Mouse (Mus musculus) kidney, postnatal 4 days (tissue): ENCODE results near the gene Rock2.
A peak's percentile ranks its signal among the peaks of the same experiment; 100 is the strongest.

Source experiments
- DNase-seq, 2 experiments: peaks; one replicate each; pipeline ENCODE4 v3.0.0; 2021; ENCODE audit warnings: mixed read lengths in 2 of 2

Gene Rock2

GRCm38 (mm10) chr12:16872926-16873464 lies 21.7 kb upstream of the Rock2 start:
- no peak for DNase-seq

DNA sequence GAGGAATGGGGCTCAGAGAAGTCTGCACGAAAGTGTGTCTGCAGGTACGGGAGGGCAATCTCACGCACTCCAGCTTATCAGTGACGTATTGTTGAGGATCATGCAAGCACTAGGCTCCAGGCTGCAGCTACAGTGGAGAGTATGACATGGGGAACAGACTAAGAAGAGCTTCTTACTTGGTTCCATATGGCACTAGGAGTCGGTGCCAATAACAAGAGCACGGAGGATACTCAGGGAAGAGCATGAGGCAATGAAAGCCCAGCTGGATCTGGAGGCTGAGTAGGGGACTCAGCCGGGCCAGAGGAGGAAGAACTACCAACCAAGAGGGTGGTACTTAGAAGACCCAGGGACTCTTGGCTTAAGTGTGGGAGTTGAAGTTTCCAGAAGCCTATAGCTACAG lies 21.1 kb upstream of the Rock2 start:
- DNase-seq, result no peak

DNA sequence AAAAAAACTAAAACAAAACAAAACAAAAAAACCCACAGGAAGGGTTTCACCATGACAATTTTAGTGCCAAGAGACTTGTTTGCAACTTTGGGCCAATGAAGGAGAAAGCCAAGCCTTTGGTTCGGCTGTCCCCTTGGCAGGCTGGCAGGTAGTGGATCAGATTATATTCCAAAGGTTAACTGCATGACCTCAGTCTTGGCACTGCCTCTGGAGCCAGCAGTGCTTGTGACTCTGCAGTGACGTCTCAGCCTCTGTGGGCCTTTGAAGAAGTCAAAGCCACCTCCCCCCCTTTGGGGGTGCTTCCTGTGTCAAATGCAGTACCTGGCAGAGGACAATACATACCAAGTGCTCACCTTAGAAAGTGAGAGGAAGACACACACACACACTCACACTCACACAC lies 20.6 kb upstream of the Rock2 start:
- no peak for DNase-seq

DNA sequence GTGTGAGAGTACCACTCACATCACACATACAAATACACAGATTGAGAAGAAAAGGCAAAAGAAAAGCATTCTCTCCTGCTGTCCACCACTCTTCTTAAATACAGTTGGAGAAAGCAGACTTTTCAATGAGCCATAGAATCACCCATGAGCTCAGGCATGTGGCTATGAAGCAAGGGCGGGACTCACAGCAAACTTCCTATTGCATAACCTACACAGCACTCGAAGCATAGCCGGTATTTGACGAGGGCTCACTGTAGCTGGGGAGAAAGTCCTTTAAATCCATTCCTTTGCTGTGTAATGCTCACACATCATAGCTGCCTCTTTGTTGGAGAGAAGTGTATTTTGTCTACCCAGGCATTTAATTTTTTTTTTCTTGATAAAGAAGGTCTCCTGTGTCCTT lies 19.4 kb upstream of the Rock2 start:
- DNase-seq, result no peak

DNA sequence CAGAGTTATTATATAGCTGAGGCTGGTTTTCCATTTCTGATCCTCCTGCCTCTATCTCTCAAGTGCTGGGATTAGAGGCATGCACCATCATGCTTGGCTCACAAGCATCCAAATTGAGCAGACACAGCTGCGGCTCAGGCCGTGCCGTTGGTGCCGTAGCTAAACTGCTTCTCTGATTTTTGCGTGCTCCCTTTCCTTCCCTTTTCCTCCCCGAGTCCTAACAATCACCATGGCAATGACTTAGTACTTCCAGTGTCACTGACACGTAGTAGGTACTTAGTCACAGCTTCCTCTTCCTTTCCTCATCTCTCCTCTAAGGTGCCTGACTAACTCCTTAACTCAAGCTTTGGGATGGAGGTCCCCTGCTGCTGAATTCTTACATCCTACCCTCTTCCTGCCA lies 19.0 kb upstream of the Rock2 start:
- peak; percentile 33 to 36 for DNase-seq

- no peak for DNase-seq
Measured at GRCm38 (mm10) chr12:16876667-16877066, 18.0 kb upstream of the Rock2 start.

DNA sequence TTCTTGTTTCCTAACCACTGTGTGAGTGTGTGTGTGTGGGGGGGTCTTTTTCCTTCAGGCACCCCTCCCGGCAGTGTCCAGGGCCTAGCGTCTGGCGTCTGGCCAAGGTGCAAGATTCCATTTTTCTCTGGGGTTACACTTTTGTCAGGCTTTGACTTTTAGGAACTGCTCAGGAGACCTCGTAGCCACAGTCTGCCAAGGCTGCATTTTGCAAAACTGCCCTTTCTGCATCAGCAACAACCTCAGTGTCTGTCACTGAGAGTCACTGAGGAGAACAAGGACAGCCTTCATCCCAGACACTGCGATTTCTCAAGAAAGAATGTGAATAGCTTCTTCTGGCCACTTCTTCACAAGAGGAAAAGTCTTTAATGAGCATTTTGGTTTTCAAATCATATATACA lies 17.6 kb upstream of the Rock2 start:
- DNase-seq, result peak; percentile 36 to 50

GRCm38 (mm10) chr12:16877679-16878078 lies 17.0 kb upstream of the Rock2 start:
- no peak for DNase-seq

DNA sequence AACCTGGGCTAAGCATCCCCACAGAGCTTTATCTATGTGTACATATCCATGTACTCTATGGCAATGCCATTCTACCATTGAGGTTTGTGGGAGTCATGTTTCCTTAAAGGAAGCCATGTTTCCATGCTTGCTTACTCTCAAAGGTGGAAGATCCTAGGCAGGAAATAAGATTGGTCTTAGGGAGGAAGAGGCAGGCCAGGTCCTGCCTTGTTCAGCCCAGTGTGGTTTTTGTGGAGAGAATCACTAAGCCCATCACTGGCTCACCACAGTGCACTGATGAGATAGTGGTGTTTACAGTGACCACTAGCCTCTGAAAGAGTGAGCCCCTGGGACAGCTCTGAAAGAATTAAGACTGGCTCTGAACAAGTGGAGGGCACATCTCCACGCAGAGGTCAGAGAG lies 15.3 kb upstream of the Rock2 start:
- no peak for DNase-seq

GRCm38 (mm10) chr12:16880077-16880476 lies 14.6 kb upstream of the Rock2 start:
- no peak for DNase-seq

- DNase-seq, result no peak
Measured at GRCm38 (mm10) chr12:16882442-16882841, 12.3 kb upstream of the Rock2 start.

GRCm38 (mm10) chr12:16883111-16883510 lies 11.6 kb upstream of the Rock2 start:
- DNase-seq, result no peak

DNA sequence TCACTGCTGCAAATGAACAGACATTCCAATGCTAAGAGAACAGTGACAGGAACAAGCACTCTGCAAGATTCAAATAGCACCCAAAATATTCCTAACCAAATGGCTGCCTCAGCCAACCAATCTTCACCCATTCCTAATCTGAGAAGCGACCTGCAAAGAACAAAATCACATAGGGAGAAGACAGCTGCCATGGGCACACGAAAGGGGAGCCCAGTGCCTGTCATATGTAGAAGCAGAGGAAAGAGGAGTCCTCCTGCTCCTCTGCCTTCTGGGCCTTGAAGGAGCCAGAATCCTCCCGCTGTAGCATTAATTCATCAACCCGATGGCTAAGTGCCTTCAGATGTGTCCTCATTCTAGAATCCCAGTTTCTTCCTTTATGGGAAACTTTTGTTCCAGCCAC lies 10.2 kb upstream of the Rock2 start:
- DNase-seq, result no peak

DNA sequence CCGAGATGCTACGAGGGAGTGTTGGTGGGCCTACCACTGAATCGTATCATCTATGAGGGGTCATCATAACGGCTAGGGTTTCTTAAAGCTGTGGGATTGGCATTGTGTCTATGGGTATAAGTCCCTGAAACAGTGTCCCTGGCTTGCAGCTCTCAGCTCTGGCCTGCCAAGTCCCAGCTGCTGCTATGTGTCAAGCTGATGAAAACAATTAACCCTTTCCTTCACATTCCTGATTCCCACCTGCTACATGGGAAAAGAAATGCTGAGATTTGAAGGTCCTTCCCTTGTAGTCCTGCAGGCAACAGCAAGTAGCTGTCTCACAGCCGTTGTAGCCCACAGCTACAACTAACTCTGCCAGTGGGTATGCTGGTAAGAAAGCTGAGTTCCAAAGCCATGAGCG lies 8.3 kb upstream of the Rock2 start:
- no peak for DNase-seq

- no peak for DNase-seq
Measured at GRCm38 (mm10) chr12:16893039-16893438, 1.7 kb upstream of the Rock2 start.

GRCm38 (mm10) chr12:16893656-16894395 lies 869 bp upstream of the Rock2 start:
- DNase-seq, result no peak

- DNase-seq, result no peak
Measured at GRCm38 (mm10) chr12:16895221-16895928, 680 bp downstream of the Rock2 start.

- DNase-seq, result peak in 1 of 2 experiments; percentile 16
Measured at GRCm38 (mm10) chr12:16896073-16896789, 1.5 kb downstream of the Rock2 start.

GRCm38 (mm10) chr12:16897225-16897624 lies 2.5 kb downstream of the Rock2 start:
- DNase-seq, result no peak

DNA sequence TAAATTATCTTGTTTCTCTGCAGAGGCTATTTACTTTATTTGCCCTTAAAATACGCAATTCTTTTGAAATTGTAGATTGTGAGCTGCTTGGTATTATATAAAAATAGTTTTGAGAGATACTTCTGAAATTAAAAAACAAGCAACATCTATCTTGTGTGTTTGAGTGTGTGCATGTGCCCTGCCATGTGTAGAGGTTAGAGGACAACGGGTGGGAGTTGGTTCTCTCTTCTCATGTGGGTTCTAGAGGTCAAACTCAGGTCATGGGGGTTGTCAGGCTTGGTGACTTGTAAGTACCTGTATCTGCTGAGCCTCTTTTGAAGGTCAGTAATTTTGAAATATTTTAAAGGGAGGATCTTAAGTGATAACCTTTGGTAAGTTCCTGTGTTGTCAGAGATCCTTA lies 3.5 kb downstream of the Rock2 start:
- no peak for DNase-seq

- DNase-seq, result no peak
Measured at GRCm38 (mm10) chr12:16898790-16899189, 4.1 kb downstream of the Rock2 start.

DNA sequence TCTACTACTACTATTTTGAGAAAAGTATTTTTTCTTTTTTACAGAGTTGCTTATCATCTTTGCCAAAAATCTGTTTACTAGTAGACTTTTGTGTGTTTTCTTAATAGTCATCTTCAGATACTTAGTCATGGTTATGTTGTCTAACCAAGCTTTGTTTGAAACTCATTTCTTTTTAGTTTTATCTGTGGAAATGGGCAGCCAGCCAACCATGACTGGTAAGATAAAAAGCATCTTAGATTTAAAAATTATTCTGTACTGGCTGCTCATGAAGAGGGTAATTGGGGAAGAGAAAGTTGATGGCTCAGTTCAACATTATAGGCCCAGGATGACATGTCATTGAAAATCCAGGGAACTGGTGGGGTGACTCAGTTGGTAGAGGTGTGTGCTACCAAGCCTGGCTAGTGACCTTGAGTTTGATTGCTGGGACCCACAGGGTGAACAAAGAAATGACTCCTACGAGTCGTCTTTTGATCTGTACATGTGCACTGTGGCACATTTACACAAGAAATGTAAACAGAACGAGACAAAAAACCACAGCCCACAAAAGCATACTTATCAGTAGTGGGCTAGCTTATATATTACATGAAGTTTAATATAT lies 6.0 kb downstream of the Rock2 start:
- DNase-seq, result no peak

DNA sequence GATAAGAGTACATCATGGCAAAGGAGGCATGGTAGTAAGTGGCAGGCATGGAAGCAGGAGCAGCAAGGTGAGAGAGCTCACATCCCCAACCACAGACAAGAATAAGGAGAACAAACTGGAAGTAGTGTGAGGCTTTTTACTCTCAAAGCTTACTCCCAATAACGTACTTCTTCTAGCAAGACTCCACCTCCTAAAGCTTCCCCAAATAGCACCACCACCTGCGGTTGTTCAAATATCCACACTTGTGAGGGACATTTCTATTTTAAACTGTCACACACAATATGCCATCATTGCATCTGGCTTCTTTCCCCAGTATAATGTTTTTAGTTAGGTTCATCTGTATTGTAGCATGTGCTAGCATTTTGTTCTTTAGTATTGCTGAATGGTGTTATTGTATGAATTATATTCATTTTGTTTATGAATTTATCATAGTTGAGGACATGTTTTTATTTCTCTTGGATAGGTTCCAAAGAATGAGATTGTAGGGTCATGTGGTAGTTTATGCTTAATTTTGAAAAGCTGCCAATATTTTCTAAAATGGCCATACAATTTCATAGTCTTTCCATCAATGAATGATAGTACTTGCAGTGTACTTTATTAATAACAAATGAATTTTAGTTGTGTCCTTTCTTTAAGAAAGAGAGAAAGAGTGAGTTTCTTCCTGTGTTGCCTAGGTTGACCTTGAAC lies 9.4 kb downstream of the Rock2 start:
- DNase-seq, result no peak
